Mouse (Mus musculus) mouse embryonic stem cell (cell line): ENCODE measurements around the gene Frmd7.

Experiments used
- in situ Hi-C, 2 experiments: fragments of 300-500 bp; cut with MboI; formaldehyde crosslinking; loops; 1 replicate in 1 of 2; 3 replicates in 1 of 2; pipeline ENCODE4 v1.14.3; 2019 to 2020; ENCODE audit warnings: low sequenced_read_pairs in 2 of 2, low pct_unique_long_range_greater_than_20kb in 1 of 2, mixed read lengths in 1 of 2; ENCODE audit not compliant: unreplicated experiment in 1 of 2

Frmd7 gene

GRCm38 (mm10) chrX:50942610-50943009, at the start of gene Frmd7:
Gene Frmd7, minus strand, starts transcription at chrX:50942710.
- in situ Hi-C loops, result no loop called here

- in situ Hi-C loops, result no loop called here
These were observed 48.8 kb upstream of the Frmd7 start for GRCm38 (mm10) chrX:50991324-50991723.

- in situ Hi-C loops, result no loop called here
These were observed 47.4 kb upstream of the Frmd7 start for GRCm38 (mm10) chrX:50989940-50990339.

- in situ Hi-C loops, result no loop called here
These were observed 46.1 kb upstream of the Frmd7 start for GRCm38 (mm10) chrX:50988581-50988980.

GRCm38 (mm10) chrX:50978428-50978827, 35.9 kb upstream of the Frmd7 start:
- in situ Hi-C loops, result no loop called here

- in situ Hi-C loops, result no loop called here
These were observed 29.6 kb upstream of the Frmd7 start for GRCm38 (mm10) chrX:50972145-50972544.

- in situ Hi-C loops, result no loop called here
These were observed 27.4 kb upstream of the Frmd7 start for GRCm38 (mm10) chrX:50969907-50970306.

- in situ Hi-C loops, result no loop called here
These were observed 25.8 kb upstream of the Frmd7 start for GRCm38 (mm10) chrX:50968157-50968932.

GRCm38 (mm10) chrX:50965157-50965556, 22.6 kb upstream of the Frmd7 start:
- in situ Hi-C loops, result no loop called here

- in situ Hi-C loops, result no loop called here
These were observed 20.4 kb upstream of the Frmd7 start for GRCm38 (mm10) chrX:50962955-50963354.

GRCm38 (mm10) chrX:50948633-50949032, 6.1 kb upstream of the Frmd7 start:
- in situ Hi-C loops, result no loop called here

GRCm38 (mm10) chrX:50948116-50948515, 5.6 kb upstream of the Frmd7 start:
- in situ Hi-C loops, result no loop called here

GRCm38 (mm10) chrX:50937117-50937516, 5.4 kb downstream of the Frmd7 start:
- in situ Hi-C loops, result no loop called here

GRCm38 (mm10) chrX:50930309-50930708, 12.2 kb downstream of the Frmd7 start:
- in situ Hi-C loops, result no loop called here

- in situ Hi-C loops, result no loop called here
These were observed 15.5 kb downstream of the Frmd7 start for GRCm38 (mm10) chrX:50926893-50927545.

- in situ Hi-C loops, result no loop called here
These were observed 17.7 kb downstream of the Frmd7 start for GRCm38 (mm10) chrX:50924629-50925364.

- in situ Hi-C loops, result no loop called here
These were observed 23.8 kb downstream of the Frmd7 start for GRCm38 (mm10) chrX:50918754-50919153.

- in situ Hi-C loops, result no loop called here
These were observed 25.1 kb downstream of the Frmd7 start for GRCm38 (mm10) chrX:50917389-50917788.

- in situ Hi-C loops, result no loop called here
These were observed 32.6 kb downstream of the Frmd7 start for GRCm38 (mm10) chrX:50909915-50910314.
